Mouse (Mus musculus) testis, postnatal 14 days (tissue): ENCODE measurements around the gene Mterf4.

ENCODE experiments used
- DNase-seq: peaks from one replicate; pipeline ENCODE4 v3.0.0; 2021; ENCODE audit warnings: low spot score

The Mterf4 gene

DNA sequence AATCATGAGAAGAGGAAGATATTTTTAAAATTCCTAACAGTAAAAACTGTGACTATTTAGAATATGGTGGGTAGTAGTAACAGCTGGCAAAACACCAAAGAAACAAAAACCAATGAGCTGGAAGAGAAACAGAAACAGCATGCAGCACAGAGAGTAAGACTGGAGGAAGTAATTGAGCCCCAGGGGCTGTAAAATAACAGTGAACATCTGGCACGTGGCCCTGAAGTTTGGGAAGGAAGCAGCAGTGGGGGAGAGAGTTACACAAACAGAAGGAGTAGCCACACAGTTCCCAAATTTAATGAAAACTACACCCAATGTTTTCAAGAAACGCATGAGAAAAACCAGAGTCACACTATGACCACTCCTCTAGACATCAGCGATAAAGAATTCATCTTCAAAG, 38.5 kb downstream of the Mterf4 start:
- no peak for DNase-seq

- DNase-seq = no peak
Observed at GRCm38 (mm10) chr1:93257560-93257959, 48.2 kb downstream of the Mterf4 start.

DNA sequence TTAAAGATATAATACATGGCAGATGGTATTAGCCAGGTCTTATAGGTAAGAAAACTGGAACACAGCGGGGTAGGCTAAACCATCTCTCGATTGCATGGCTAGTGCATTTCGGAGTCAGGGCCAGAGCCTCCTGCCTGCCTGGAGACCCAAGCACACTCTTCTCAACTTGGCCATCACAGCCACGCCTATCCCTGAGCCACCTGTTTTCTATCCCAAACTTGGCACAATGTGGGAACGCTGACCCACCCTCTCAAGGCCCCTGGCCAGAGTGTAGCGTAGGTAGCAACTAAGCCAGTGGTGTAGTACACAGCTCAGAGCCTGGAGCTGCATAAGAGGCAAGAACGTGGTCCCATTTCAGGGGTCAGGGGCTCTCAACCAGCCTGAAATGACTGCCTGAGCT, 50.0 kb downstream of the Mterf4 start:
- no peak for DNase-seq

DNA sequence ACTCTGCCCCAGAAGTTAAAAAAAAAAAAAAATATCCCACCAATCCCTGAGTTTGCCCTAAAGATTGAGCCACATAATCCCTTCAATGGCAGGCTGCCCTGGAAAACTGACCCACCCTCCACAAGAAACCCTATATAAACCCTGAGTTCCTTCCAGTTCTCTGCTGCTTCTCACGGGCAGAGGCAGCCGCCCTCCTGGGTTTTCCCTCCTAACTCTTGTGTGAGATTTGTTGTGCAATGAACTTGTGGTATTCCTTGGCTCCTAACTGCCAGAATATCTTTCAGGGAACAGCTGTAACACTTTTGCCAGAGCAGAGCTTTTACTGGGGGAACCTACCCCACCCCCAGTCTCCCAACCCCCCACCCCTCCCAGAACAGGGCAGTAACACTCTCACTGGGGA, 53.1 kb downstream of the Mterf4 start:
- DNase-seq = no peak
